Mouse (Mus musculus): ENCODE data around the gene Fam219b.

Fam219b gene

DNA sequence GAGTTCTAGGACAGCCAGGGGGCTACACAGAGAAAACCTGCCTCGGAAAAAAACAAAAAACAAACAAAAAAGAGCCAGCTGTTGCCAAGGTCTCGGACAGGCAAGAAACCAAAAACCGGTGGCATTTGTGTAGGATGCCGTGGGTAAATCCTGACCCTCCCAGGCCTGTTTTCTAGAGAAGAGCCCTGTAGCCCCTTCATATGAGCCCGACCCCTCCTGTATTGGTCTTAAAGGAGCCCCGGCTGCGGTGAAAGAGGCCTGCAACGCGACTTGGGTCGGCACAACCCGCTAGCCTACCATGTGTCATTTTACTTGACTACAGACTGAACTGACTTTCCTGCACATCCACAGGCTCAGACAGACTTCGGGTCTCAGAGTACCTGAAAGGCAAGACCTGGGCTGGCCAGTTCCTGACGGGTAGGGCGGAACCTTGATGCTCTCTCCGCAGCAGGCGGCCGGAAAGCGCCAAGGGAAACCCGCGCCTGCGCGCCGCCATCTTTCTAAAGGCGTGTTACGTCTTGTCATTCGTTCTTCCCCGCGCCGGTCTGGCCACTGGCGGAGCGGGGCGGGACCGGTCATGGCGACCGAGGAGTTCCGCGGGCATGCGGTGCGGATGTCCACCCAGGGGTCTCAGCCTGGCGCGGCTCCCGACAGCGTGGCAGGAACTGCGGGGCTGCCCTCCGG lies at the start of gene Fam219b:
TSS of gene Fam219b (plus strand) at position 485 of the 684 bp plus-strand sequence.
- DNase-seq, result peak; percentile 93

DNA sequence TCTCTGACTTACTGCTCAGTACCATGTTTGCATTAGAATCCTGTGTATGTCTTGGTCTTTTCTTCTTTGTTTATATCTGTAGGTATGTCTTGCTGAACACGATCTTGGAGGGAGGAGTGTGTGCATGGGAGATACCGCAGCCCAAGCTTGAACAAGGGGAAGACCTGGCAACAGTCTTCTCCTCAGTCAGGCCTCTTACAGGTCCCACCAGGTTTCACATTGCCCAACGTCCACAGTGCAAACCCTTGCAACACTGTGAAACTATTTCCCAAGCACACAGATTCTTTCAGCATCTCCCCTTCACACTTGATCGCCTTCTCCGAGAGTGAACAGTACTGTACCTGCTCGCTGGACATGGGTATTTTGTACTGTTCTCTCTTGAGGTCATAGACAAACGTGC lies 49.5 kb upstream of the Fam219b start:
- no peak for DNase-seq

DNA sequence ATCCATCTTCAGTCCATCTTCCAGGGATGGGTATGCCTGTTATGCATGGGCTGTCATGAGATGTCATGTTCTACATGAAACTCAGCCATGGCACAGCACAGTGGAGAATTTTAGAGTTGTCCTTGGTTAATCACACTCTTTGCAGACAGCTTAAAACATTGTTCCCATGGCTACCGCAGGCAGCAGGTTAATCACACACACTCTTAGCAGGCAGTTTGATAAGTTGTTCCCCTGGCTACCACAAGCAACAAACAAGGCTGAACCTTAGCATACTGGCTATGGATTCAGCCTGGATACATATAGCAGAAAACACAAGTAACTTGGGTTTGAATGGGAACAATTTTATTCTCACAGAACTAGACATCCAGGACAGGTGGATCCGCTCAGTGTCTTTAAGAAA lies 43.8 kb upstream of the Fam219b start:
- DNase-seq, result no peak

DNA sequence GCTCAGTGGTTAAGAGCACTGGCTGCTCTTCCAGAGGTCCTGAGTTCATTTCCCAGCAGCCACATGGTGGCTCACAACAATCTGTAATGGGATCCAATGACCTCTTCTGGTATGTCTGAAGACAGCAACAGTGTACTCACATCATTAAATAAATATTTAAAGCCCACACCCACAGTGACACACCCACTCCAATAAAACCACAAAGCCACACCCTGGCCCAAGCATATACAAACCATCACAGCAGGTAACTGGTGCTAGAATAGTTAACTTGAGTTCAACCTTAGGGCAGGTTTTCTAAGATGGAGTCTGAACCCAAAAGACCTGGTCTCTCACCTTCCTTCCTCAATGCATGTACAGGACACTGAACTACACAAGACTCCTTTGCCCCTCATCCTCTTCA lies 42.4 kb upstream of the Fam219b start:
- no peak for DNase-seq

DNA sequence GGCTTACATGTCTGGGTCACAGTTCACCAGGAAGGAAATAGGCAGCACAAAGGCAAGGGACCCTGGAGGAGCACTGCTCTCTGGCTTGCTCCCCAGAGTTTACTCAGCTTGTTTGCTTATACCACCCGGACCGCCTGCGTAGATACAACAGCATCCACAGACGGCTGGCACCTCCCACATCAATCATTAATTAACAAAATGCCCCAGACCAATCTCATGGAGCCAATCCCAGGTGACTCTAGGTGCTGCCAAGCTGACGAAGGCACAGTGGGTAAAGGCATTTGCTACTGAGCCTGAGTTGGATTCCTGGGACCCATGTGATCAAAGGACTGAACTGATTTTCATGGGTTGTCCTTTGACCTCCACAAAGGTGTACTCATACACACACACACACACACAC lies 40.1 kb upstream of the Fam219b start:
- DNase-seq, result no peak

DNA sequence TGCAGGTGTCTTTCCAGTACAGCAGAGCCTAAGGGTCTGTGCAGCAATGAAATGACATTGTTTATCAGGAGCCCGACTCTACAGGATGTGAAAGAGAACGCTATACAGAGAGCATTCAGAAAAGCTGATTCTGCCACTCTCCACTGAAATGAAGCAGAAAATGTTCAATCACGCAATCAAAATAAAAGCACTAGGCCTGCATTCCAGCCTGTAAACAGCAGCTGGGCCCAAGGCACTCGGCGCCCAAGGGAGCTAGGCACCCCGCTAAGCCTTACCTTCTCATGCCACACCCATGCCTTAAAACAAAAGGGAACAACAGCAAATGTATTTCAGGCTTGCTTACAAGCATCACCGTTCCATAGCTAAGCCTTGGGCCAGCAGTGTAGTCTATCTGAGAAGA lies 38.8 kb upstream of the Fam219b start:
- DNase-seq, result no peak

DNA sequence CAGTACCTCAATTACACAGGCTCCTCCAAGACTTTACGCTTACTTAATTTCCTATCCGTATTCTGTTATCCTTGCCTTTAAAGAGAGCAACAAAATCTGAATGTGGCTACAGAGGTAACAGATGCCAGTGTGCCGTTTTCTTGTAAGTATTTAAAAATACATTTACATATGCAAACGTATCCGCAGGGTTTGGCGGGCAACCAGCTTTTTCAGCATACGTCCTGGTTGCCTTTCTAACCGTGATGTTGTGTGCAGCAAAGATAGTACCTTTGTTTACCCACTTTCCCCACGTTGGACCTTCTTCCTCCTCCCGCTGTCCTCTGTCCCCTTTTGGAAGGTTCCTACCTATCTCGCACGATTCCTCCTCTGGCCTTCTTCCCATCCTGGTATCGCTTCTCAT lies 35.9 kb upstream of the Fam219b start:
- no peak for DNase-seq

DNA sequence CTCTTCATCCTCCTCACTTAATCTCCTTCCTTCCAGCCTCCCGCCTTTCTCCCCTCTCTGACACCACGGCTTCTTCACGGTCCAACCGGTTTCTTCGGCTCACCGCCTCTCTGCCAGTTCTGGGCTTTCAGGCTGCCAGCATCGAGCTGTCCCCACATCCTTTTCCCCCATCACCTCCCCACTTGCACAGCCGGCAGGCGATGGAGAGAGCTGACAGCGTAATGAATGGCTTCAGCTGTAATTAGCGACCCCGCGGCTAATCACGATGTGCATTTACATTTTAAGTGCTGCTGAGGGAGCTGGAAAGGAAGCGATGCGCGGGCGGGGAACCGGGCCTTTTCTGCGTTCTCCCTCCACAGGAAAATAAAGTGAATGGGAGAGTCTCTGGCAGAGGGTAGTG lies 35.5 kb upstream of the Fam219b start:
- no peak for DNase-seq

DNA sequence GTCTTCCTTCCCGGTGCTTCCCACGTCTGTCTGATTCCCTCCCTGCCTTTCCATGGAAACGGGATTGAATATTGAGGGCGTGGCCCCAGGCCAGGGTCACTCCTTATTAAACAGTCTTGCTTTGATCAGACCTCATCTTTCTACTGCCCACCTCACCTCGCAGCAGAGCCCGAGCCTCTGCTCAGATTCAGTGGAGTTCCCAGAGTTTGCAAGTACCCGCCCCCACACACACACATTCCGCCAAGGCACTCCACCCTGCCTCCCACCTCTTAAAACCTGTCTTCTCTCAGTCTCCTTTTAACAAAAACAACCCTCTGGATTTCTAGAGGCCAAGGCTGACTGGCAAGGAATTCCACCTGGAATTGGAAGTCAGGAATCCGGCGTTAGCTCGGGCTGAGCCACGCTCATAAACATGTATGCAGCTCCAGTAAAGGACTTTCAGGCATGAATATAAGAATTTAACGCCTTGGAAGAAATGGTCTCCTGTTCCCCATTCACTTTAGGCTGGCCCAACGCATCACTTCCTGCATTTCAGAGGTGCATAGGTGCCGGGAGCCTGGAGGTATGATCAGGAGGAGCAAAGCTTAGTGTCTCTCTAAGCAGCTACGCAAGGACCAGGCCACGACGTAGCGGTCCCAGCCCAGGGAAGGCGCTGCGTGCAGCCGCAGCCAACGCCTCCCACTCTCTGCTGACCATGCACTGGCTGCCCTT lies 34.3 kb upstream of the Fam219b start:
- DNase-seq, result no peak

DNA sequence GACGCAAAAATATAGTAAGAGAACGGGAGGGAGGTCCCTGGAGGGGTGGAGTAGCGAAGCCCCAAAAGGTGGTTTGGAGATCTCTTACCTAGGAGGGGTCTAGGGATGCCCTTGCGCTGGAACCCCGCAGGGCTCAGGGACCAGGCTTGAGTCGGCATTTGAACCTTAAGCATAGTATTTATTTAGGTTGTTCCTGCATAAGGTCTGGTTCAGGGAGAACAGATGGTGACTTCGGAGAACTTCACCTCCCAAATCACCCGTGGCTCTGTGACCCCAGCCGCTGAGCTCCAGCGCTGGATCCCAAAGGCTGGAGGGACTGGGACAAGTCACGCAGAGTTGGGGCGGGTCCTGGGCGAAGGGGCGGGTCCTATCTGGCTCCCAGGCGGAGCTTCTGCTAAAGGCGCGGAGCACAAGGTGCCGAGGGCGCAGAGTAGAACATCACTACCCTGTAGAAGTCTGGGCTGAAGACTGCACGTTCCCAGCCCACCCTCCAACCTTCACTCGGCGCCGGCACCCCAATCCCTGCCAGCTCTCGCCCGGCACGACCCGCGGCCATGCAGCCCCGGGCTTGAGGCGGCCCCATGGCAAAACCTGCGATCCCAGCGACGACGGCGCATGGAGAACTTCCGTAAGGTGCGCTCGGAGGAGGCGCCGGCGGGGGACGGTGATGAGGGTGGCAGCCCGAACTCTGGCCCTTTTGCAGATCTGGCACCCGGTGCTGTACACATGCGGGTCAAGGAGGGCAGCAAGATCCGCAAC lies 33.5 kb upstream of the Fam219b start, which contains the start of gene Rpp25:
TSS of gene Rpp25 (plus strand) at position 405 of the 759 bp plus-strand sequence.
- DNase-seq, result peak; percentile 66

DNA sequence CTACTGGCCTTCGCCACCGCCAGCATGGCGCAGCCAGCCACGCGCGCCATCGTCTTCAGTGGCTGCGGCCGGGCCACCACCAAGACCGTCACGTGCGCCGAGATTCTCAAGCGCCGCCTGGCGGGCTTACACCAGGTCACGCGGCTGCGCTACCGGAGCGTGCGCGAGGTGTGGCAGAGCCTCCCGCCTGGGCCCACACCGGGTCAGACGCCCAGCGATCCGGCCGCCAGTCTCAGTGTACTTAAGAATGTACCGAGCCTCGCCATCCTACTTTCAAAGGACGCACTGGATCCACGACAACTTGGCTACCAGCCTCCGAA lies 33.0 kb upstream of the Fam219b start:
- peak; percentile 55 for DNase-seq

DNA sequence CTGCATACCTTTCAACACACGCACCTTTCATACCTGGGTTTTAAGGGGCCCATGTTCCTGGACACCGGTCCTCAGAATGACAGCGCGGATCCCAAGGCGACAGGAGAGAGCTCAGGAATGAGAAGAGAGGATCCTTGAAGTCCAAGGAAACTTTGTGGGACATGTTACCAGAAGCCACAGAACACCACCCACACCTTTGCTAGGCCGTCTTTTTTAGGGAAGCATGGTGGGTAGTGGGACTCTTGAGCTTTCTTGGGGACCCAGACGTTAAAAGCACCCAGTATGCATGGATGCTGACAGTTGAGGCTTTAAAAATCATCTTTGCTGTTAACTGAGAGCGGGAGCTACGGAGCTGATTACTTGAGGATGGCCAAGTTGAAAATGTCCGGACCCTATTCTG lies 32.4 kb upstream of the Fam219b start:
- DNase-seq, result no peak

DNA sequence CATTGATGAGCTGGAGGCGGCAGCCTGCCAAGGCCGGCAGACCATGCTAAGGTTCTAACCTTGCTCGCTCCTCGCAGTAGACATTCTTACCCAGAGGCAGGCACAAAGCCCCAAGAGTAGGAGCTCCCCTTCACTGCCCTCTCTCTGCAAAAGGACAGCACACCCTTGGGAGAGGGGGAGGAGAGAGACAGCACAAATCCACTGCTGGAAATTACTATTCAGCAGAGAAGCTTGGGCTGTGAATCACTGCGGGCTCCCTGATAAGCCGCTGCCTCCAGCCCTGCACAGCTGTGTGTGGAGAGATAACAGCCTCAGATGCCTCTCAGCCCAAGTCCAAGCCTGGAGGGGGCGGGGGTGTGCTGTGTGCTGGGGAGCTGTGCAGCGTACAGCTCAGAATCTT lies 31.6 kb upstream of the Fam219b start:
- peak; percentile 89 for DNase-seq

DNA sequence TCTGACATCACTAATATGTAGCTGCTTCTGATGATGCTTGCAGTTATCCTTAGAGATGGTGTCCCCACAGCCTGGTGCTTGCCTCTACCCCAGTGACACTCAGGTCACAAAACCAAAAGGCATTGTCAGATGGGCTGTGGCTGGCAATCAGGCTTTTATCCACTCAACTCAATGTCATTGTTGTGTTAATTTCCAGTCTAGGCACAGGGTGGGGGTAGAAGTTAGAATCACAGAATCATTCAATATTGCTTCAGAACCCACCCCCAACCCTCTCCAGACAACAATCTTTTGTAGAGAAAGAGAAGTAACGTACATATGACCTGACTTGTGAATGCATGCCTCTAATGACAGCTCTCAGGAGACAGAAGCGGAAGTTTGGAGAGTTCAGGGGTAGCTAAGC lies 26.8 kb upstream of the Fam219b start:
- DNase-seq, result no peak

DNA sequence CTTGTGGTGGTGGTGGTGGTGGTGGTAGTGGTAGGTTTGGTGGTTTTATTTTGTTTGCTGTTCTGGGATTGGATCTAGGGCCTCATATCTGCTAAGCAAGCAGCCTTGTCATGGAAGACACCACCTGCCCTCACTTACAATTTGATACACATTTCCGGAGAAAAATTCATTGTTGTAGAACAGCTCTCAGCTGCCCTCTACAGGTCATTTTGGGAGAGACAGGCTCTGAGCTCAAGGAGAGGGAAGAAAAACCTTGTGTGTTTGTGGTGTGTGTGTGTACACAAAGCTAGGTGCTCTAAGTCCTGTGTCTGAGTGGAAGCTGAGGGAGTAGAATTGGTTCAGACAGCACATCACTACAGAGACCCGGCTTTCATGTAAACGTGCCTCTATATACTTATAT lies 20.2 kb upstream of the Fam219b start:
- peak; percentile 73 for DNase-seq

DNA sequence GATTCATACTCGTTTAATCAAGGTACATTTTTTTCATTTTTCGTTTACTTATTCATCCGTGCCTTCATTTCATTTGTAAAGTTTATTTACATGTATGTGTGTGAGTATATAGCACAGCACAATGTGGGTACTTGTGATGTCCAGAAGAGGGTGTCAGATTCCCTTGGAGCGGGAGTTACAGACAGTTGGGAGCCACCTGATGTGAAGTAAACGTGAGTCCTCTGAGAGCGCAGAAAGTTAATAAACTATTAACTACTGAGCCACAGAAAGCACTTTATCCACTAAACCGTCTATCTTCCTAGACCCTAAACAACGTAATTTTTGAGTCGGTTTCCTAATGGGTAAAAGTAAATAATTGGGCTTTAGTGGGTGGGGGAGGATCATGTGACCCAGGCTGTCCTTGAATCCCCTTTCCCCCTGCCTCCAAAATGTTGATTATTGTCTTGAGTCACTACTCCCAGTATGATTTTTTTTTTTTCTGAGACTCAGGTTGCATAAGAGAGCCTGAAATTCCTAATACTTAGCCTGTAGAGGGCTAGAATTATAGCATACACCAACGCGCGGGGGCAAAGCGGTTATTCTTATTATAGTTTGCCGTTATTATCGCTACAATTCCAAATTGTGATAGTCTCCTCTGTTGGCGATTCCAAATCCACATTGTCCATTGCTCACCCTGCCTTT lies 16.8 kb upstream of the Fam219b start:
- DNase-seq, result no peak

DNA sequence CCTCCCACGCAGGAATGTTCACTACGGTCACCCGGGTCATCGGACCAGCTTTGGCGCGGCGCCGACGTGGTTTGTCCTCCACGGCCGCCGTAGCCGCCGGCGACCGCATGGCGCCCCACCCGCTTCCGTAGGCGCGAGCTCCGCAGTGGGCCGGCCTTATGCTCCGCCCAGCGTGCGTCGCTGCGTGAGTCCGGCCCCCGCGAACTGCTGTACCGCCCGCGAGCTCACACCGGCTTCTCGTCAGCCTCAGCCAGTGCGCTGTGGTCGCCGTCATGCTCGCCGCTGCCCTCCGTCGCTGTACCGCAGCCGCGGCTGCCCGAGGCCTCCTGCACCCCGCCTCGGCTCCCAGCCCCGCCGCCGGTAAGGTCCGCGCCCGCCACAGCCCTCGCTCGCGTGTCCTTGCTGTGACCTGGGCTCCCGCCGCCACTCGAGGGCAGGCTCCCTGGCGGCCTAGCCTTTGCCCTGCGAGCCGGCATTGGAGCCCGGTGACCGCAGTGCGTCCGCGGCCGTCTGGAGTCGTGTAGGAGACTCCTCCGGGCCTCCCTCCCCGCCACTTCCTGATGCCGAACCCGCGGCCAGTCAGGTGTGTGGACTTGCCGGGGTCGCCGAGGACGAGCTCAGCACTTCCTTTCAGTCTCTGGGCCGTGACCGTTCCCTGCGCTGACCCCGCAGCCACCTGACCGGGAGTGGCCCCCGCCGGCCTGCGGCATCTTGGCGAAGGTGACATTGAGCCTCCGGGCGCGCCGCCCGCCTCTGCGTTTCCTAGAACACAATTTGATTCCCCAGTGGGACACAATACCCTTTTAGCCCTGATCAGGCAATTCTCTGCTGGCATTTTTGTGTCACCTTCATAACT lies 16.0 kb upstream of the Fam219b start, which contains the start of gene Cox5a:
TSS of gene Cox5a (plus strand) at position 219 of the 856 bp plus-strand sequence.
- DNase-seq, result peak; percentile 95

DNA sequence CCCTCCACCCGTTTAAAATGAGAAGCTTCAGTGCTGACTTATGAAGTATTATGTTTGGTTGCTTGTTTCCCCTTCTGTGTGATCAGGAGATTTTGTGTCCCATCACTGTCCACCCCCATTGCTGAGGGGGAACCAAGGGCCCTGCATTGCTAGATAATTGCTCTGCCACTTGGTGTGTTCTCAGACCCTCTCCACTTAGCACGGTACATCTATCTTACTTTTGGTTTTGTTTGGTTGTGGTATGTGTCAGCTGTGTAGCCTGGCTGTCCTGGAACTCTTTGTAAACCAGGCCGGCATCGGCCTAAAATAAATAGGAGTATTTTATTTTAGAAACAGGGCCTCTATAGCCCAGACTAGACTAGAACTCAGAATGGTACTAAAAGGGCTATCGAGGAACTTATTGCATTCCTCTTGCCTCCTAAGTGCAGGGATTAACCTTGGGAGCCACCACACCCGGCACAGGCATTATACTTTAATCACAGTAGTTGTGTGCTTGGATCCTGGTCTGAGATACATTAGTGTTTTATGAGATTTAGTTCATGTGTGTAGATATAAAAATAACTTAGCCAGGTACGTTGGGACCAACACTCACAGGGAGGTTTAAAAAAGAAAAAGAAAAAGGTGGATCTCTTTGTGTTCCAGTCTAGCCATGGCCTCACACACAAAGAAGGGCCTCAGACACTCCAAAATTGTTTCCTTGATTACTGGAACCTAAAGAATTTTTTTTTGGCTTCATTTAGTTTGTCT lies 15.0 kb upstream of the Fam219b start:
- DNase-seq, result no peak

DNA sequence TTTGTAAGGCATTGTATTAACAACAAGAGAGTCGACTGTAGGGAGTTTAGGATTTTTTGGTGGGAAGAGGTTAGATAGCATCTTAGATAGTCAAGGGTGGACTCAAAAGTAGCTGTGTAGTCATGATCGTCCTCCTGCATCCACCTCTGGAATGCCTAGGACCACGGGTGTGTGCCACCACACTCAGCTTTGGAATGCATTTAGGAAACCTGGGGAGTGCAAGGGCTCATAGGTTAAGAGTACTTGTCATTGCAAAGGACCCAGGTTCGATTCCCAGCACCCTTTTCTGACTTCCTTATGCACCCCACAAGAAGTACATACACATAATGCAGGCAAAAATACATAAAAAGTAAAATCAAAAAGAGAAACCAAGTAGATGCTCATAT lies 14.5 kb upstream of the Fam219b start:
- no peak for DNase-seq

DNA sequence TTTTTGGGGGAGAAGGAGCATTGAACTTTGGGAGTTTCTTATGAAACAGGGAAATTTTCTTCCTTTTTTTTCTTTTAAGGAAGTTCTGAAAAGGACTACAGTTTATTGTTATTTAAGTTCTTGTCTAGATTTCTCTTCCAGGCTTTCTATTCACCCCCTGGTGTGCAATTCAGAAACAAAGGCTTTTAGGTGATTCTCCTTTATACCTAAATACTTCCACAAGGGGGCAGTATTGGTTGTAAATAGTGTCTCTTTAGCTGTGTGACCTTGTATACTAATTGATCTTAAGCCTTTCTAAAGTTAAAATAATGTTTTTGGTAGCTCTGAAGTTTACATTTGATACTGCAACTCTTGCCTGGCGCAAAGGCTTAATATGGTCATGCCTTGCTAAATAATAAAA lies 13.6 kb upstream of the Fam219b start:
- DNase-seq, result no peak

DNA sequence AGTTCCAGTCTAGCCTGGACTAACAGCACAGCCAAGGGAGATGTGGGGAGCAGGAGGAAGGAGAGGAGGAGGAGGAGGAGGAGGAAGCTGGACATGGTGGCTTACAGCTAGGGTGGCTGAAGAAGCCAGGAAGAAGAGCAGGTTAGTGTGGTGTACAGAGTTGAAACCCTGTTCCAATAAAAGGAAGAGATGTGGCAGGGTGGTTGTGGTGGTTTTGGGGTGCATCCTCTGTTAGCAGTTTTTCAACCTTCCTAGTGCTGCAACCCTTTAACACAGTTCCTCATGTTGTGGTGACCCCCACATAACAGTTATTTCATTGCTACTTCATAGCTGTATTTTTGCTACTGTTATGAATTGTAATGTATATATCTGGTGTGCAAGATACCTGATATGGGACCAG lies 12.9 kb upstream of the Fam219b start:
- DNase-seq, result no peak

DNA sequence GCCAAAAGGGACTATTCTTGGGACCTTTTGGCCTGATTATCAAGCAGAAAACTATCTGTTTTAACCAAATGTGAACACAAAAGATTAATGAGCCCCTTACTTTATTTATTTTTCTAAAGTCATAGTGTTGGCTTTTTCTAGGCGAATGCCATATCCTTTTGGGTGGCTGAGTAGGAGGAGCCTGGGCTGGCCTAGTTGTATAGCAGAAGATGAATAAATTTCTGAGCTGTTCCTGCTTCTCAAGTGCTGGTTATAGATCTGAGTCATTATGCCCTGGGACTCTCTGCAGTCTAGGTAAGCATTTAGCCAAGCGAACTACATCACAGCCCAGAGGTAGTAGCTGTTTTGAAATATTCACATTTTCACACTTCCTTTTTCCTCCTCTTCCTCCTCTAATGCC lies 11.8 kb upstream of the Fam219b start:
- DNase-seq, result no peak

All from liver (tissue).